Mouse (Mus musculus) thymus, adult 2 months (tissue): ENCODE measurements around the gene Myl9.

Source experiments
- CTCF ChIP-seq: fragments of 200-500 bp; IDR thresholded peaks from 2 replicates; pipeline ENCODE4 v1.5.1; 2012; ENCODE audit warnings: mild to moderate bottlenecking, control low read depth, low read length, moderate library complexity, borderline replicate concordance; ENCODE audit not compliant: control insufficient read depth, poor library complexity, insufficient read depth; ENCODE audit errors: extremely low read depth
- POLR2A ChIP-seq: fragments of 200-500 bp; IDR thresholded peaks from 2 replicates; pipeline ENCODE4 v1.6.1; 2012; ENCODE audit warnings: mild to moderate bottlenecking, low read length, control low read depth, moderate library complexity; ENCODE audit not compliant: control insufficient read depth, poor library complexity, insufficient read depth; ENCODE audit errors: extremely low read depth

- no peak for TF ChIP-seq POLR2A
- TF ChIP-seq CTCF = no peak
Observed at GRCm38 (mm10) chr2:156814893-156815292, 39.7 kb downstream of the Myl9 start.
